Mouse (Mus musculus) heart, adult 2 months (tissue): Measurements from ENCODE around the gene Themis2. TPM values are rescaled to one million over a fixed set of nuclear protein-coding genes. Genes with fewer than 3 reads are reported as not detected.
"Not testable (repeated sequence)": the region's sequence is repeated elsewhere in the genome, so short reads cannot be mapped to it uniquely, and the experiment has no call there.

ENCODE experiments used
- DNase-seq, 2 experiments: peaks; one replicate each; pipeline ENCODE4 v3.0.0; 2021
- H3K27ac ChIP-seq: fragments of 200-600 bp; 2 replicates; pipeline ENCODE4 v1.8.1; 2022
- H3K27me3 ChIP-seq: fragments of 200-500 bp; 2 replicates; pipeline ENCODE4 v1.6.1; 2012; ENCODE audit warnings: mild to moderate bottlenecking, low read length, inconsistent platforms, mixed read lengths; ENCODE audit not compliant: control insufficient read depth, insufficient read depth
- H3K36me3 ChIP-seq: fragments of 200-500 bp; 2 replicates; pipeline ENCODE4 v1.6.1; 2012; ENCODE audit warnings: low read length, inconsistent platforms; ENCODE audit not compliant: control insufficient read depth, insufficient read depth
- H3K4me1 ChIP-seq: fragments of 200-500 bp; 2 replicates; pipeline ENCODE4 v1.6.1; 2011; ENCODE audit warnings: low read length; ENCODE audit not compliant: control insufficient read depth, insufficient read depth
- H3K4me3 ChIP-seq: fragments of 200-600 bp; 2 replicates; pipeline ENCODE4 v1.8.1; 2022
- H3K79me2 ChIP-seq: fragments of 200-500 bp; replicated peaks from 2 replicates; pipeline ENCODE4 v1.6.1; 2012; ENCODE audit warnings: mild to moderate bottlenecking, inconsistent platforms, low read length, moderate library complexity, mixed read lengths; ENCODE audit not compliant: control insufficient read depth, insufficient read depth
- H3K9ac ChIP-seq: fragments of 200-500 bp; 2 replicates; pipeline ENCODE4 v1.6.1; 2012; ENCODE audit warnings: low read depth, mild to moderate bottlenecking, control low read depth, inconsistent platforms, low read length, mixed read lengths
- CTCF ChIP-seq: fragments of 200-600 bp; IDR thresholded peaks from 2 replicates; pipeline ENCODE4 v1.8.1; 2022; ENCODE audit warnings: antibody characterized with exemption, mild to moderate bottlenecking, moderate library complexity
- EP300 ChIP-seq: fragments of 200-500 bp; IDR thresholded peaks from 2 replicates; pipeline ENCODE4 v1.6.1; 2011; ENCODE audit warnings: low read depth, low read length, control low read depth; ENCODE audit not compliant: insufficient read depth
- POLR2A ChIP-seq: fragments of 200-500 bp; IDR thresholded peaks from 2 replicates; pipeline ENCODE4 v1.6.1; 2011; ENCODE audit warnings: mild to moderate bottlenecking, low read depth, low read length, control low read depth; ENCODE audit not compliant: insufficient read depth
- WGBS: fragments of 180-500 bp; shearing (Covaris S2); methylation state at CpG from one replicate; pipeline ENCODE4 v1.1.7; 2018; 5-methylcytosine and 5-hydroxymethylcytosine counted together
- intact Hi-C: fragments of 180-260 bp; cut with DNase I; formaldehyde crosslinking; loops from one replicate; pipeline ENCODE4 v1.15.1; 2025
- polyA plus RNA-seq: library from polyadenylated mRNA; depleted of rRNA; stranded (reverse); fragments of >200 nt; gene quantifications from 2 replicates; pipeline ENCODE4 v1.2.3, GENCODE M21; 2012
- total RNA-seq, 2 experiments: library from RNA; stranded (reverse); gene quantifications; 2 replicates each; pipeline ENCODE4 v1.2.3; 2021

Themis2 gene
- total and polyA plus RNA-seq, 3 experiments, result 1.7 to 4.5 (median 2.1) TPM

- no peak overlapping the region for H3K9ac ChIP-seq
- intact Hi-C loops, result no loop called here
- TF ChIP-seq POLR2A, result no peak
- no peak for TF ChIP-seq CTCF
- no peak for TF ChIP-seq EP300
Observed at GRCm38 (mm10) chr4:132803876-132804275, 7.7 kb upstream of the Themis2 start.

GRCm38 (mm10) chr4:132803212-132803611 is 7.0 kb upstream of the Themis2 start:
- Histone ChIP-seq H3K9ac (no peak overlapping the region), H3K27ac (peak overlapping the region; percentile 72; the same call in 1 of the 2 replicates), H3K27me3 (no peaks in the 10 kb centered on the region), H3K4me3 (no peak overlapping the region), H3K4me1 (peaks cover 10% of the 10 kb centered on the region), H3K79me2 (no peaks in the 10 kb centered on the region), H3K36me3 (no peaks in the 10 kb centered on the region)
- no peak for DNase-seq
- no peak for TF ChIP-seq CTCF
- TF ChIP-seq POLR2A, result no peak
- no peak for TF ChIP-seq EP300
- intact Hi-C loops, result no loop called here
- 90% methylated on average over 5 of the region's 5 CpGs for WGBS

More at GRCm38 (mm10) chr4:132803876-132804275, 7.7 kb upstream of the Themis2 start:
- Histone ChIP-seq H3K79me2 (no peaks in the 10 kb centered on the region), H3K4me1 (peaks cover 13% of the 10 kb centered on the region), H3K27ac (no peak overlapping the region), H3K27me3 (no peaks in the 10 kb centered on the region), H3K36me3 (no peaks in the 10 kb centered on the region), H3K4me3 (no peak overlapping the region)
- 95% methylated on average over 7 of the region's 7 CpGs for WGBS
- no peak for DNase-seq

GRCm38 (mm10) chr4:132802171-132802637 is 6.0 kb upstream of the Themis2 start:
- intact Hi-C loops, result no loop called here
- no peaks in the 10 kb centered on the region for H3K36me3 ChIP-seq
- peak; percentile 55 to 71 for DNase-seq
- H3K9ac ChIP-seq, result no peak overlapping the region
- WGBS, result 43% methylated on average over 16 of the region's 16 CpGs
- peaks cover 7% of the 10 kb centered on the region for H3K4me1 ChIP-seq
- TF ChIP-seq CTCF (no peak), POLR2A (peak; percentile 46; the same call in 1 of the 2 replicates), EP300 (peak; percentile 91)
- peak overlapping the region; percentile 69 for H3K27ac ChIP-seq
- H3K27me3 ChIP-seq, result no peaks in the 10 kb centered on the region
- peak overlapping the region; percentile 14; the same call in 1 of the 2 replicates for H3K4me3 ChIP-seq
- no peaks in the 10 kb centered on the region for H3K79me2 ChIP-seq

- peak overlapping the region; percentile 69; the same call in 1 of the 2 replicates for H3K27ac ChIP-seq
- intact Hi-C loops, result no loop called here
- DNase-seq, result no peak
- TF ChIP-seq EP300, result no peak
- TF ChIP-seq POLR2A, result no peak
- no peak for TF ChIP-seq CTCF
- peaks cover 5% of the 10 kb centered on the region for H3K4me1 ChIP-seq
- H3K79me2 ChIP-seq, result no peaks in the 10 kb centered on the region
- H3K9ac ChIP-seq, result no peak overlapping the region
- H3K27me3 ChIP-seq, result no peaks in the 10 kb centered on the region
- H3K4me3 ChIP-seq, result no peak overlapping the region
- H3K36me3 ChIP-seq, result no peaks in the 10 kb centered on the region
- WGBS, result 89% methylated on average over 18 of the region's 18 CpGs
Observed at GRCm38 (mm10) chr4:132801176-132802077, 5.2 kb upstream of the Themis2 start.

GRCm38 (mm10) chr4:132799845-132800244 is 3.7 kb upstream of the Themis2 start:
- H3K27ac ChIP-seq, result no peak overlapping the region
- H3K36me3 ChIP-seq, result no peaks in the 10 kb centered on the region
- no peak for DNase-seq
- 64% methylated on average over 4 of the region's 4 CpGs for WGBS
- H3K4me1 ChIP-seq, result peaks cover 5% of the 10 kb centered on the region
- H3K9ac ChIP-seq, result no peak overlapping the region
- H3K27me3 ChIP-seq, result no peaks in the 10 kb centered on the region
- H3K4me3 ChIP-seq, result no peak overlapping the region
- intact Hi-C loops, result no loop called here
- no peaks in the 10 kb centered on the region for H3K79me2 ChIP-seq
- TF ChIP-seq CTCF, result no peak
- TF ChIP-seq EP300, result no peak
- TF ChIP-seq POLR2A, result no peak

GRCm38 (mm10) chr4:132798666-132799065 is 2.5 kb upstream of the Themis2 start:
- H3K27ac ChIP-seq, H3K36me3 ChIP-seq, H3K4me1 ChIP-seq, H3K79me2 ChIP-seq, H3K4me3 ChIP-seq, H3K9ac ChIP-seq, H3K27me3 ChIP-seq, DNase-seq, intact Hi-C loops: not testable (repeated sequence)
- 88% methylated on average over 3 of the region's 3 CpGs for WGBS
